Mouse (Mus musculus) stomach, postnatal 0 days (tissue): ENCODE measurements at regions not wholly inside any gene's neighbourhood (a gene's known extent, or its start where the extent isn't known, plus 50 kb on each side); places are given as distances from the start of the nearest gene placed in this dataset.

Experiments used
- CTCF ChIP-seq: IDR thresholded peaks from 2 replicates; pipeline ENCODE4 v1.5.1; 2016; ENCODE audit warnings: antibody characterized with exemption, low read depth, mild to moderate bottlenecking, moderate library complexity
- EP300 ChIP-seq: optimal IDR thresholded peaks from 2 replicates; pipeline ENCODE3; 2016; ENCODE audit warnings: antibody characterized with exemption

- TF ChIP-seq CTCF (no peak), EP300 (no peak)
These were observed 170.8 kb upstream of the Sel1l start for GRCm38 (mm10) chr12:92019593-92020224.
